Mouse (Mus musculus) adrenal gland, adult 2 months (tissue): ENCODE results near the gene Pecam1. TPM values are rescaled to one million over a fixed set of nuclear protein-coding genes. Genes with fewer than 3 reads are reported as not detected.
A peak's percentile ranks its signal among the peaks of the same experiment; 100 is the strongest.
"Not testable (repeated sequence)": the region's sequence is repeated elsewhere in the genome, so short reads cannot be mapped to it uniquely, and the experiment has no call there.

Experiments
- DNase-seq: peaks from one replicate; pipeline ENCODE4 v3.0.0; 2021
- microRNA-seq, 2 experiments: library from miRNA; unstranded; fragments of <30 nt; microRNA quantifications; one replicate each; pipeline ENCODE4 v1.2.0; 2021
- polyA plus RNA-seq: library from polyadenylated mRNA; depleted of rRNA; stranded (reverse); fragments of >200 nt; gene quantifications from 2 replicates; pipeline ENCODE4 v1.2.3, GENCODE M21; 2012; rRNA removed
- total RNA-seq, 2 experiments: library from RNA; stranded (reverse); gene quantifications; 2 replicates each; pipeline ENCODE4 v1.2.3; 2021

The Pecam1 gene
- total and polyA plus RNA-seq, 3 experiments = 15.5 to 94.8 (median 64.0) TPM

GRCm38 (mm10) chr11:106634175-106634574 lies 116.3 kb downstream of the Pecam1 start:
- not testable (repeated sequence) for DNase-seq

GRCm38 (mm10) chr11:106633456-106633855 lies 117.0 kb downstream of the Pecam1 start:
- no peak for DNase-seq

- DNase-seq = peak; percentile 67
These were observed 122.7 kb downstream of the Pecam1 start for GRCm38 (mm10) chr11:106627692-106628091.

- no peak for DNase-seq
These were observed 124.9 kb downstream of the Pecam1 start for GRCm38 (mm10) chr11:106625577-106625976.

GRCm38 (mm10) chr11:106623629-106624028 lies 126.8 kb downstream of the Pecam1 start:
- DNase-seq = no peak

GRCm38 (mm10) chr11:106622056-106622455 lies 128.4 kb downstream of the Pecam1 start:
- DNase-seq = no peak

GRCm38 (mm10) chr11:106618768-106619167 lies 131.7 kb downstream of the Pecam1 start:
- DNase-seq = not testable (repeated sequence)

GRCm38 (mm10) chr11:106617821-106618580 lies 132.4 kb downstream of the Pecam1 start:
- no peak for DNase-seq

- no peak for DNase-seq
These were observed 134.9 kb downstream of the Pecam1 start for GRCm38 (mm10) chr11:106615561-106615960.

GRCm38 (mm10) chr11:106614339-106614645 lies 136.1 kb downstream of the Pecam1 start:
- DNase-seq = peak; percentile 20

- no peak for DNase-seq
These were observed 136.6 kb downstream of the Pecam1 start for GRCm38 (mm10) chr11:106613638-106614338.

- DNase-seq = peak; percentile 98
These were observed 137.3 kb downstream of the Pecam1 start, which contains the start of gene Tex2 for GRCm38 (mm10) chr11:106612961-106613637. Tex2 (minus strand) TSS chr11:106613423.

GRCm38 (mm10) chr11:106612209-106612960 lies 138.0 kb downstream of the Pecam1 start:
- DNase-seq = peak; percentile 63

- DNase-seq = no peak
These were observed 140.7 kb downstream of the Pecam1 start for GRCm38 (mm10) chr11:106609731-106610130.

- DNase-seq = no peak
These were observed 143.1 kb downstream of the Pecam1 start for GRCm38 (mm10) chr11:106607316-106607715.

- DNase-seq = no peak
These were observed 144.4 kb downstream of the Pecam1 start for GRCm38 (mm10) chr11:106606042-106606441.

Small RNA genes within 50 kb of the gene (microRNA-seq; reads per million reads assigned to microRNA genes)
- gene Gm25994 (0 reads per million in 2 experiments), gene Mir3064 (10.3 to 16.1 reads per million in 2 experiments)

Other genes starting within 250 kb of the Pecam1 start
- 10 to 100 TPM; 54.0 to 55.5 TPM for gene Tex2, start 137.2 kb downstream of the Pecam1 start, total RNA-seq
- gene Tex2, start 137.2 kb downstream of the Pecam1 start, polyA plus RNA-seq = 14.0 and 15.8 TPM in 2 replicates
- 1 to 10 TPM in 1 of 2 experiments, under 1 TPM in 1; 0.81 to 2.6 TPM for gene Milr1, start 598 bp upstream of the Pecam1 start, total RNA-seq
- gene Milr1, start 598 bp upstream of the Pecam1 start, polyA plus RNA-seq = not detected in 2 replicates
- 1 to 10 TPM; 3.3 to 6.2 TPM for gene Polg2, start 28.9 kb upstream of the Pecam1 start, total RNA-seq
- 6.0 and 8.1 TPM in 2 replicates for gene Polg2, start 28.9 kb upstream of the Pecam1 start, polyA plus RNA-seq
- 1,000 to 10,000 TPM in 1 of 2 experiments, 100 to 1,000 TPM in 1; 763 to 1,110 TPM for gene Ddx5, start 38.6 kb upstream of the Pecam1 start, total RNA-seq
- 2,814 and 2,984 TPM in 2 replicates for gene Ddx5, start 38.6 kb upstream of the Pecam1 start, polyA plus RNA-seq
- gene Cep95, start 38.6 kb upstream of the Pecam1 start, total RNA-seq = 10 to 100 TPM in 1 of 2 experiments, 1 to 10 TPM in 1; 7.1 to 12.5 TPM
- 0.73 and 0.92 TPM in 2 replicates for gene Cep95, start 38.6 kb upstream of the Pecam1 start, polyA plus RNA-seq
- 10 to 100 TPM; 34.6 to 38.2 TPM for gene Smurf2, start 170.1 kb upstream of the Pecam1 start, total RNA-seq
- 3.6 and 4.7 TPM in 2 replicates for gene Smurf2, start 170.1 kb upstream of the Pecam1 start, polyA plus RNA-seq
- gene Kpna2, start 248.9 kb upstream of the Pecam1 start, total RNA-seq = 10 to 100 TPM; 33.6 to 34.8 TPM
- 6.5 and 7.0 TPM in 2 replicates for gene Kpna2, start 248.9 kb upstream of the Pecam1 start, polyA plus RNA-seq